In genomic region chr7:126676207-126676606, GRCm38 (mm10) we compare ENCODE assay signal across 8 mouse cellular contexts. TPM values are rescaled to one million over a fixed set of nuclear protein-coding genes. Genes with fewer than 3 reads are reported as not detected.
DNase-seq lines count a peak whose midpoint lies in the region; ATAC-seq and TF ChIP-seq lines count a peak whose summit lies in the region.

Sult1a1 (minus strand) TSS chr7:126676432.

- peak within 1 kb of the TSS; percentile 27 for H3K27ac ChIP-seq in liver, embryonic 14.5 days
- H3K27ac ChIP-seq in intestine, postnatal 0 days (ENCODE audit: low read depth, low read length): peak within 1 kb of the TSS; percentile 60

- TF ChIP-seq EP300 in liver, embryonic 14.5 days (IDR thresholded peaks at IDR 0.05; ENCODE audit: low read depth): no peak

- H3K27me3 ChIP-seq in liver, embryonic 14.5 days (ENCODE audit: control insufficient read depth, insufficient read depth, low read length): no peaks in the 10 kb centered on the region
- no peaks in the 10 kb centered on the region for H3K27me3 ChIP-seq in intestine, postnatal 0 days (replicated peaks; ENCODE audit: control insufficient read depth, insufficient read depth, low read length)

- ATAC-seq in liver, embryonic 14.5 days (ENCODE audit: insufficient read depth): no peak
- no peak for ATAC-seq in intestine, postnatal 0 days
- no peak for ATAC-seq in inflammation-experienced regulatory T-cells, adult 6 months

- 67% methylated on average over 1 of the region's 1 CpGs for WGBS in liver, embryonic 14.5 days (ENCODE audit: insufficient replicate concordance)
- WGBS in intestine, postnatal 0 days: 67% methylated on average over 1 of the region's 1 CpGs

- no peak within 1 kb of the TSS for H3K9ac ChIP-seq in liver, embryonic 14.5 days (replicated peaks)
- no peak within 1 kb of the TSS for H3K9ac ChIP-seq in intestine, postnatal 0 days (ENCODE audit: low read depth, low read length)

- no peak for TF ChIP-seq CTCF in liver, embryonic 14.5 days (IDR thresholded peaks at IDR 0.05; ENCODE audit: low read depth)
- TF ChIP-seq CTCF in intestine, postnatal 0 days (IDR thresholded peaks at IDR 0.05; ENCODE audit: low read depth): no peak

- H3K9me3 ChIP-seq in liver, embryonic 14.5 days (ENCODE audit: control insufficient read depth, low read length): no peaks in the 10 kb centered on the region
- no peaks in the 10 kb centered on the region for H3K9me3 ChIP-seq in intestine, postnatal 0 days (ENCODE audit: control insufficient read depth)

- no peak for DNase-seq in liver, embryonic 14.5 days (ENCODE audit: low read depth in 3 of 3, low spot score in 3 of 3)
- no peak for DNase-seq in liver
- peak; percentile 84 for DNase-seq in gastrocnemius, adult 18-20 months (ENCODE audit: low spot score)
- DNase-seq in lung, postnatal 25 days (ENCODE audit: low spot score): peak; percentile 93
- no peak for DNase-seq in retina, embryonic 14.5 days (ENCODE audit: low spot score)
- DNase-seq in cerebellum, adult 9-11 months: no peak

- no peak within 1 kb of the TSS for H3K4me3 ChIP-seq in liver, embryonic 14.5 days (ENCODE audit: insufficient read depth in 1 of 2, low read depth in 2 of 2, low read length in 2 of 2)
- H3K4me3 ChIP-seq in intestine, postnatal 0 days (ENCODE audit: low read depth, low read length): no peak within 1 kb of the TSS

- H3K4me1 ChIP-seq in liver, embryonic 14.5 days (replicated peaks; ENCODE audit: control insufficient read depth in 2 of 2, insufficient read depth in 2 of 2, low read length in 1 of 2): peaks cover 0 to 2% of the 10 kb centered on the region in 2 experiments; a peak in 1 of 4 replicates
- peaks cover 2% of the 10 kb centered on the region; the same call in 1 of the 2 replicates for H3K4me1 ChIP-seq in intestine, postnatal 0 days (replicated peaks; ENCODE audit: control insufficient read depth, insufficient read depth, low read length)

- no peak within 1 kb of the TSS; the same call in 1 of the 2 replicates for H3K4me2 ChIP-seq in liver, embryonic 14.5 days (ENCODE audit: low read depth)
- H3K4me2 ChIP-seq in intestine, postnatal 0 days (replicated peaks; ENCODE audit: low read depth): peak within 1 kb of the TSS; percentile 10; the same call in 1 of the 2 replicates

- H3K36me3 ChIP-seq in liver, embryonic 14.5 days (replicated peaks; ENCODE audit: control insufficient read depth, insufficient read depth, low read depth): no peaks in the 10 kb centered on the region; the same call in 1 of the 2 replicates
- peaks cover 22% of the 10 kb centered on the region; the same call in 1 of the 2 replicates for H3K36me3 ChIP-seq in intestine, postnatal 0 days (ENCODE audit: control insufficient read depth, insufficient read depth)

RNA-seq across cellular contexts. Expression of gene Sult1a1, which starts in this region (rescaled TPM):
- polyA plus RNA-seq in liver, embryonic 14.5 days (2012; rRNA removed): 4.5 and 6.4 TPM in 2 replicates
- 13.1 and 15.2 TPM in 2 replicates for polyA plus RNA-seq in liver, embryonic 14.5 days (2014; fragmentation: Nextera tagmentation; extraction: Ambion mirVana)
- total RNA-seq in gastrocnemius, adult 18-20 months (2021): 10 to 100 TPM; 11.1 to 15.9 TPM
- 6.8 and 8.2 TPM in 2 replicates for polyA plus RNA-seq in intestine, postnatal 0 days (2015; fragmentation: Nextera tagmentation; extraction: Ambion mirVana)
- under 1 TPM in 1 of 3 experiments, not detected in 2; 0.65 TPM for polyA plus RNA-seq in inflammation-experienced regulatory T-cells, adult 6 months (2017; shearing (Covaris generic))

Comparison
In these comparisons a context has a peak if more than half of its experiments do, and no peak if none do; other contexts are left out.
1. DNase-seq: peak in gastrocnemius, adult 18-20 months (single experiment) and lung, postnatal 25 days (single experiment); none in liver, embryonic 14.5 days (0 of 3), liver (single experiment), retina, embryonic 14.5 days (single experiment) and cerebellum, adult 9-11 months (single experiment).